Mouse (Mus musculus) effector memory CD4-positive, alpha-beta T cell, adult 5 months (primary cell): ENCODE measurements around the gene Olfr12. TPM values are rescaled to one million over a fixed set of nuclear protein-coding genes. Genes with fewer than 3 reads are reported as not detected.

ENCODE experiments used
- polyA plus RNA-seq: library from polyadenylated mRNA; unstranded; fragments of 100-300 nt; shearing (Covaris generic); gene quantifications from one replicate; pipeline ENCODE4 v1.2.1, GENCODE M21; 2017

Olfr12 gene
- polyA plus RNA-seq, result not detected

GRCm38 (mm10) chr1:92617488-92617887, at the start of gene Olfr12:
Olfr12 (plus strand) TSS chr1:92617788.

GRCm38 (mm10) chr1:92571022-92571421, 46.6 kb upstream of the Olfr12 start, which contains the start of gene Olfr1413:
Olfr1413 (plus strand) TSS chr1:92571322.

GRCm38 (mm10) chr1:92585479-92585878, 32.1 kb upstream of the Olfr12 start, which contains the start of gene Olfr1412:
Olfr1412 (plus strand) TSS chr1:92585779.

GRCm38 (mm10) chr1:92594111-92594510, 23.5 kb upstream of the Olfr12 start, which contains the start of gene Olfr1411:
Olfr1411 (plus strand) TSS chr1:92594411.

GRCm38 (mm10) chr1:92605482-92605881, 12.1 kb upstream of the Olfr12 start, which contains the start of gene Olfr1410:
Olfr1410 (plus strand) TSS chr1:92605782.

GRCm38 (mm10) chr1:92641514-92642272, 24.1 kb downstream of the Olfr12 start, which contains the start of gene Cops9:
Cops9 (minus strand) TSS chr1:92641985.

GRCm38 (mm10) chr1:92648673-92649072, 31.1 kb downstream of the Olfr12 start, which contains the start of gene Otos:
Otos (minus strand) TSS chr1:92648841.

Other genes with a start within 250 kb of the Olfr12 start
- gene Ndufa10, start 143.9 kb upstream of the Olfr12 start, polyA plus RNA-seq, result 141 TPM
- not detected for gene Olfr1416, start 132.7 kb upstream of the Olfr12 start, polyA plus RNA-seq
- not detected for gene Olfr1415, start 121.7 kb upstream of the Olfr12 start, polyA plus RNA-seq
- not detected for gene Olfr1414, start 99.1 kb upstream of the Olfr12 start, polyA plus RNA-seq
- not detected for gene Olfr1413, start 46.5 kb upstream of the Olfr12 start, polyA plus RNA-seq
- not detected for gene Olfr1412, start 32.0 kb upstream of the Olfr12 start, polyA plus RNA-seq
- not detected for gene Olfr1411, start 23.4 kb upstream of the Olfr12 start, polyA plus RNA-seq
- not detected for gene Olfr1410, start 12.0 kb upstream of the Olfr12 start, polyA plus RNA-seq
- gene Cops9, start 24.2 kb downstream of the Olfr12 start, polyA plus RNA-seq, result 136 TPM
- gene Otos, start 31.1 kb downstream of the Olfr12 start, polyA plus RNA-seq, result 0.94 TPM
- 15.8 TPM for gene Gpc1, start 213.9 kb downstream of the Olfr12 start, polyA plus RNA-seq